Mouse (Mus musculus): ENCODE measurements around the gene Enah.

GRCm38 (mm10) chr1:181950721-181951120 lies 69.1 kb downstream of the Enah start:
- TF ChIP-seq CTCF (conservative IDR thresholded peaks at IDR 0.05; ENCODE audit: insufficient read depth, insufficient read length, low read depth, low read length) (no peak), POLR2A (IDR thresholded peaks at IDR 0.05; ENCODE audit: low read depth, low read length) (no peak)
